Mouse (Mus musculus) liver, adult 2 months (tissue): Measurements from ENCODE around the gene Ifitm10.

Experiments used
- CTCF ChIP-seq: fragments of 200-500 bp; IDR thresholded peaks from 2 replicates; pipeline ENCODE4 v1.5.1; 2011; ENCODE audit warnings: low read depth, low read length, control low read depth
- POLR2A ChIP-seq: fragments of 200-500 bp; IDR thresholded peaks from 2 replicates; pipeline ENCODE4 v1.6.1; 2011; ENCODE audit warnings: low read length, control low read depth; ENCODE audit not compliant: insufficient read depth; ENCODE audit errors: extremely low read depth

GRCm38 (mm10) chr7:142353854-142354253, 19.7 kb downstream of the Ifitm10 start:
- TF ChIP-seq CTCF: no peak
- TF ChIP-seq POLR2A: no peak
